Mouse (Mus musculus): Measurements from ENCODE around the gene Echdc3.

Echdc3 gene

GRCm38 (mm10) chr2:6212724-6213511 lies at the start of gene Echdc3:
TSS of gene Echdc3 (minus strand) at chr2:6213033.
- in situ Hi-C loops (cut with MboI; ENCODE audit: unreplicated experiment in 2 of 2): no loop called here

DNA sequence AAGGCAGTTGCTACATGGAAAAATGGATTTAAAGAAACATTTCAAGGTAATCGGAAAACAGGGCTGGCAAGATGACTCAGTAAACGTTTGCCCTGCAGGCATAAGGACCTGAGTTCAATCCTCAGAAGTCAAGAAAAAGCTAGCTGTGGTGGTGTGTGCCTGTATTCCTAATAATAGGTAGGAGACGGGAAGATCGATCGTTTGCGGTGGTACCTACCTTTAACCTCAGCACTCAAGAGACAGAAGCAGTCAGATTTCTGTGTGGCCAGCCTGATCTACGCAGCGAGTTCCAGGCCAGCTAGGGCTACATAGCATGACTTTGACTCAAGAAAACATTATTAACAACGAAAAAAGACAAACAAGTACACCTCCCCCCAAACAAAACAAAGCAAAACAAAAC lies 48.9 kb upstream of the Echdc3 start:
- in situ Hi-C loops (cut with MboI; ENCODE audit: unreplicated experiment in 2 of 2): no loop called here

DNA sequence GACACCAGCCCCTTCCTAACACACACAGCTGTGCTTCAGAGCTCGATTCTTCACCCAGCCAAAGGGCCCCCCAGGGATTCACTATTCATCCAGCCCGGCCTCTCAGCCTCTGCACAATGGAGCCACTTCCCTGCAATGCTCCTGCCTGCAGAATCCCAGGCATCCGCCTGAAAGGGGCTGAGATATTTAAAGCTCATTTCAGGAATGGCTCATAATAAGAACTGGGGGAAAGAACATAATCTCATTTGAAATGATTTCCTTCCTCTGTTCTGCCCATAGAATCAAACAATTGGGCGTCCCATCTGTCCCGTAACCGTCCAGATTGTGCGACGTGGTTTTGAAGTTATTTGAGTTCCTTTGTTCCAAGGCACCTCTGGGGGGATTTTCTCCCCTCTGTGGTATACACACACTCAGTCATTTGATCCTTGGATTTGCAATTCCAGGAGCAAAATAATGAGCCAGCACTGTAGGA lies 48.4 kb upstream of the Echdc3 start:
- in situ Hi-C loops (cut with MboI; ENCODE audit: unreplicated experiment in 2 of 2): no loop called here

- in situ Hi-C loops (cut with MboI; ENCODE audit: unreplicated experiment in 2 of 2): no loop called here
Observed at GRCm38 (mm10) chr2:6260661-6261060, 47.8 kb upstream of the Echdc3 start.

DNA sequence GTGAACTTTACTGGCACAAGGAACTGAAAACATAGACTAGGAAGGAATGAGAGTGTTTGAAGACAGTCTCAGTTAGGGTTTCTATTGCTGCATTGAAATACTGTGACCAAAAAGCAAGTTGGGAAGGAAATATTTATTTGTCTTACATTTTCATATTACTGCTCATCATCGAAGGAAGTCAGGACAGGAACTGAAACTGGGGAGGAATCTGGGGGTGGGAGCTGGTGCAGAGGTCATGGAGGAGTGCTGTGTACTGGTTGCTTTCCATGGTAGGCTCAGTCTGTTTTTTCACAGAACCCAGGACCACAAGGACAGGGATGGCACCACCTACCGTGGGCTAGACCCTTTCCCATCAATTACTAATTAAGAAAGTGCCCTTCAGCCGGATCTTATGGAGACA lies 46.3 kb upstream of the Echdc3 start:
- in situ Hi-C loops (cut with MboI; ENCODE audit: unreplicated experiment in 2 of 2): no loop called here

DNA sequence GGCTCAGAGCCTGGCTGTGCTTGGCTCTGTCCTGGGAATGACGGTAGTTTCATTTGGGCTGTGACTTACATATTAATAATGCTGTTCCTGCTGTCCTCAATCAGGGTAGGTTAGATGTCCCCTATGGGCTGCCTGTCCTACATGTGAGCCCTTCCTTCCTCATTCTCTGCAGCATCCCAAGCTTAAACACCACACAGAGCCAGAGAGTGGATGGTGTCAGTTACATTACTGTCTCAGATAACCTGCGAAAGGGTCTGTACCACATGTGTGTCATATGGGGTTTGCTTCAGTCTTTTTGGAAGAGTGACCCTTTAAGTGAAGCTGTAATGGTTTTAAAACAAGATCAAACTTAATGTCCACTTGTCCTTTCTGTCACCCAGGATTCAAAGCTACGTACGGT lies 45.2 kb upstream of the Echdc3 start:
- in situ Hi-C loops (cut with MboI; ENCODE audit: unreplicated experiment in 2 of 2): no loop called here

DNA sequence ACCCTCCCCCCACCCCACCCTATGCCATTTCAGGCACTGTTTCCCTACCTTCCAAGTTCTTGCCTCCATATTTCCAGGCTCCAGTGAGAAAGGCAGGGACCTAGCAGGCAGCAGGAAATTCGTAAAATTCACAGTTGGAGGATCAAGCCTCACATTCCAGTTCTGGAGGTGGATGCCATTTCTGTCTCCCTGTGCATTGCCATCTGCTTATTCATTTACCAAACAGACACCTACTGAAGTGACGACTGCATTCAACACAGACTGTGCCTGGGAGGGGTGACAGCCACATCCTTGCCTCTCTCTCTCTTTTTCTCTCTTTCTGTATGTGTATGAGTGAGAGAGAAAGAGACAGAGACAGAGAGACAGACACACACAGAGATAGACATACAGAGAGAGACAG lies 44.3 kb upstream of the Echdc3 start:
- in situ Hi-C loops (cut with MboI; ENCODE audit: unreplicated experiment in 2 of 2): no loop called here

DNA sequence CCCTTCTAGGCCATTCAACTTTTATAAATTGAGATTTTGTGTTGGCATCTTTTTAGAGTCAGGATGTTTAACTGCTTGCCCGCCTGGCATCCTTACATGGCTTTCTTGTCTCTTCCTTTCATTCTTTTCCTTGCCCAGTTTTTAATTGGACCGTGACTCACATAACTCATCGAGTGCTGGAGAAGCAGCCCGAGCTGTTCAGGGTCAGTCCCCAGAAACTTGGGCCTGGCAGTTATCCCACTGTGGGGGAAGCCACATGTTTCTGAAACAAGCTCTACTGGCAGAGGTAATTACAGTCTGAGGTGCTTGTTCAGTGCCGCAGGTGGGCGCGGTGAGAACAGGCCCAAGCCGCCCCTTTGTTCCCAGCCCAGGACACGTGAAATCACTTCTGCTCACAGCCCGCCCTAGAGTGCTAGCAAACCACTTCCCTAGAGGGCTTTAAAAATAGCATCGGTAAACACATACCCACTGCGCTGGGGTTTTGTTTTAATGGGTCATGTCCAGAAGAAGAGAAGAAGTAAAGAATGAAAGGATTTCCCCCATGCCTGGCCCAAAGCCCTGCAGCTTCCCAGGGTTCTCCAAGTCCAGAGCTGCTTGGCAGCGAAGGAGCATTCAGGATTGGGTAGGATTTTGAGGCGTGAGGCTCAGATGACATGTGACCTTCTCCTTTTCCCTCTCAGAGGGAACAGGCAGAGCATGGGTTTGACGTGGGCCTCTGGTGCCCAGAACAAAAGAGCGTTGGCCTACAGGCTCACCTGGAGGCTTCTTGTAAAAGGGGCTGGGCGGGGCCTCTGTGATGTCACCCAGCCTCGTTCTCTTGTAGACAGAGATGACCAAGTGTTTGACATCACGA lies 43.4 kb upstream of the Echdc3 start:
- in situ Hi-C loops (cut with MboI; ENCODE audit: unreplicated experiment in 2 of 2): no loop called here

DNA sequence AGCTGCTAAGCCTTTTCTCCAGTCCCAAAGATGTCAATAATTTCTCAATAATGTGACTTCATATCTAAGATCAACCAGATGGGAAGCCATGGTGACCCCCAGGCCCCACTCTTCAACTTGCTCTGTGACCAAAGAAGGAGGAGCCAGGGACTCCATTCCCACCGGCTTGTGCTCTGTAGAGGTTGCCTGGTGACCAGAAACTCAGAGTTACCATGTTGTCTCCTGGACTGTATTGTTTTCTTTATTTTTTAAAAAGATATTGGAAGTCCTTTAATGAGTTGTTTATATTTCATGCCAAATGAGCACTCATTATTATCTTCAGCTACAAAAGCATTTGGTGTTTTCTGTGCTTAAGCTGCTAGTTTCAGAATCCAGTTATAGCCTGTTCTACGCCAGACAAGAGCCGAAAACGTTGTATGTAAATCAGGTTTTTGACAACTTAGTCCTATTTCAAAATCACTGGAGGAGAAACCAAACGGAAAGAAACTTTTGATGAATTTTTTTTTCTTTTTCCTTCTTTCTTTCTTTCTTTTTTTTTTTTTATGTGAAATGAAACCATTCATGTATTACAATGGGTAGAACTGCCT lies 42.7 kb upstream of the Echdc3 start:
- in situ Hi-C loops (cut with MboI; ENCODE audit: unreplicated experiment in 2 of 2): no loop called here

DNA sequence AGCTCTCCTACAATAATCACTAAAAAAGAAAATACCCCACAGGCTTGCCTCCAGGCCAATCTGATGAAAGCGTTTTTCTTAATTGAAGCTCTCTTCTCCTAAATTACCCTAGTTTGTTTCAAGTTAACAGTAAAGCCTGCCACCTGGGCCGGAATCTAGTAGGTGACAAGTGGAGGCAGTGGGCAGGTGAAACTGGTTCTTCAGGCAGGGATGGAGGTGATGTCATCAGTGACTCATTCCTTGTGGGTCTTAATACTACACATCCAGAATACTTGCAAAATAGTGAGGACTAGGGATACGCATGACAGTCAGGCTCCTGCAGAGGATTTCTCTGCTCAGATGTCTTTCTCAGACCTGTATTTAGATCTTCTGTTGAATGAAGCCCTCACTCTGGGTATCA lies 39.7 kb upstream of the Echdc3 start:
- in situ Hi-C loops (cut with MboI; ENCODE audit: unreplicated experiment in 2 of 2): no loop called here

- in situ Hi-C loops (cut with MboI; ENCODE audit: unreplicated experiment in 2 of 2): no loop called here
Observed at GRCm38 (mm10) chr2:6251076-6251496, 38.3 kb upstream of the Echdc3 start.

DNA sequence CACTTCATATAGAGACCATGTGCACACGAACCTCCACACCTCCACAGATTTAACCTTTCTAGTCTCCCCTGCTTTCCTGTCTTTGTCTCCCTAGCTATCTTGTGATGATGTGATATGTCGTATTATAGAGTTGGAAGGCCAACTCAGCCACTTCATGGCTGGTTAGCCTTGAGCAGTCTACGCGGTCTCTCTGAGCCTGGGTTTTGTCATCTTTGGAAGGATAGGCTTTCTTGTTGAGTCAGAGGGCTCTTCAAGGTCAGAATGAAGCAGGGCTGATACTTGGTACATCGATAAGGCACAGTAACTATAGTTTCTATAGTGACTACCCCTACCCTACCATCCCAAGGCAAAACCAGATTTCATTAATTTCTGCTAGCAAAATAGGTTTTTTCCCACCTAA lies 28.6 kb upstream of the Echdc3 start:
- in situ Hi-C loops (cut with MboI; ENCODE audit: unreplicated experiment in 2 of 2): no loop called here

GRCm38 (mm10) chr2:6240072-6240471 lies 27.2 kb upstream of the Echdc3 start:
- in situ Hi-C loops (cut with MboI; ENCODE audit: unreplicated experiment in 2 of 2): no loop called here

DNA sequence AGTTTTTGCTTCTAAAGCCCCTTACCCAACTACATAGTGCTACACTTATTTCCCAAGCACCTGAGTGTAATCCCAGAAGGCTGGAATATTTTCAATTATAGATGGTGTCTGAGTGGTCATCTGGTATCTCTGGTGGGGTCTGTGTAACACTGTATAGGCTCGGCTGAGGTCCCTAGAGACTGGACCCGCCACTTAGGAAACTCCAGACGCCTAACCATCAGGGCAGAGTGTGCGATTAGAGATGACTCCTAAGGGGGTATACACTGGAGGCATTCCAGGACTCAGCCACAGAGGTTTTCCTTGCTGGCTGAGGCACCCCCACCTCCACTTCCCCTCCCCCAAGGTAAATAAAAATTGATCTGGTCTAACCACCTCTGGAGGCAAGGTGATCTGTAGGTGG lies 26.5 kb upstream of the Echdc3 start:
- in situ Hi-C loops (cut with MboI; ENCODE audit: unreplicated experiment in 2 of 2): no loop called here

DNA sequence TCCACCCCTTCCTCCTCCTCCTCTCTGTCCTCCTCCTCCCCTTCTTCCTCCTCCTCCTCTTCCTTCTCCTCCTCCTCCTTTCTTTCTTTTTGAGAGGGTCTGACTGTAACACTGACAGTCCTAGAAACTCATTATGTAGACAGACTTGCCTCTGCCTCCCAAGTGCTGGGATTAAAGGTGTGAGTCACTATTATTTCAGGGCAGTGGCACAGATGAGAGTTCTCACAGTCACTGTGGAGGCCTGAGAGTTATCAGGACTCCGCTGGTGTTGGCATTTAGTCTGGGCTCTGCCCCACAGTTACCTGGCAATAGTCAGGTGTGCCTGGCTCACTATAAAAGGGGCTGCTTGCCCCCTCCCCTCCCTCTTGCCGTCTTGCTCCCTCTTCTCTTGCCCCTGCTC lies 25.8 kb upstream of the Echdc3 start:
- in situ Hi-C loops (cut with MboI; ENCODE audit: unreplicated experiment in 2 of 2): no loop called here

GRCm38 (mm10) chr2:6238244-6238643 lies 25.4 kb upstream of the Echdc3 start:
- in situ Hi-C loops (cut with MboI; ENCODE audit: unreplicated experiment in 2 of 2): no loop called here

GRCm38 (mm10) chr2:6233353-6233752 lies 20.5 kb upstream of the Echdc3 start:
- in situ Hi-C loops (cut with MboI; ENCODE audit: unreplicated experiment in 2 of 2): no loop called here

DNA sequence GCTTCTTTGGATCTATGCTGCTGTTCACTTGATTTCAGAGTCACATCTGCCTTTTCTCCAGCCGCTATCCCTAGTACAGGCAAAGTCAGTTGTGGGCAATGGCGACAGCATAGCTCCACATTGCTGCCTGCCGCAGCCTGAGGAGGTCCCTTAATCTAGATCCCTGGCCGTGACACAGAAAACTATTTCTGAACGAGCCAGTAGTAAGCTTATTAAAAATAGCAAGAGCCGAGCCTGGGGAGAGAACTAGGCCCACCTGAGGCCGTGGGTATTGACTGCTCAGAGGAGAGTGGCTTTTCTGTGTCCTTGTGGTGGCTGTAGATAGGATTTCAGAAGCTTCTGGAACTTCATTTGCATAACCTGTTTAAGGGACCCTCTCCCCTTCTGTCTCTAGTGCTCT lies 19.9 kb upstream of the Echdc3 start:
- in situ Hi-C loops (cut with MboI; ENCODE audit: unreplicated experiment in 2 of 2): no loop called here

DNA sequence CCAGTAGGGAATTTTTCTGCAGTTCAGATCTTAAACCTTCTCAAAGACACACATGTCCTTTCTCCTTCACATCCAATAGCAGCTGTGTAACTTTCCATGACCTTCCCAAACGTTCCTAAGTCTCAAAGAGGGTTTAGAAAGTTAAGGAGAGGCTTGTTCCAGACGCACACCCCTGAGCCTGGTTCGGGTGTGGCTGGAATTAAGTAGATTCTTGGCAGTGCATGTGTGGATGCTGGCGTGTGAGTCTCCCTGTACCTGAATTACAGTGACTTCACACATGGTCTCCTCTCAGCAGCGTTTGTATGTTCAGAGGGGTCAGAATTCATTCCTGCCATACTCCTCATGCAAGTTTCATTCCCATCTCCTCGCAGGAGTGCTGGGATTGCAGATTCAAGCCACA lies 18.0 kb upstream of the Echdc3 start:
- in situ Hi-C loops (cut with MboI; ENCODE audit: unreplicated experiment in 2 of 2): no loop called here

- in situ Hi-C loops (cut with MboI; ENCODE audit: unreplicated experiment in 2 of 2): no loop called here
Observed at GRCm38 (mm10) chr2:6229597-6230290, 16.9 kb upstream of the Echdc3 start.

DNA sequence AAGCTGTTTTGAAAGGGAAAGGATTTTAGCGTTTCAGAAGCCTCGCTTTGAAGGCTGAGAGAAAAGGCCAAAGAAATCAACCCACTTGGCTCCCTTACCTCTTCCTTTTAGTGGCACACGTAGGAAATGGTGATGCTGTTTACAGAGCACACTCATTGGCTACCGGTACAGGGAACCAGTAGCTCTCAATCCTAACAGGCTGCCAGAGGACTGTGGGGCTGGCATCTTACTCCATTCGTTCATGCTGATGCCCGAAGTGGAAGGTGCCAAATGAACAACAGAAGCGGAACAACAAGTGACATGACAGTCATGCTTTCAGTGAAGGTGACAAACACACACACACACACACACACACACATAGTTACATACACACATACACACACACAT lies 14.2 kb upstream of the Echdc3 start:
- in situ Hi-C loops (cut with MboI; ENCODE audit: unreplicated experiment in 2 of 2): no loop called here
